Mouse (Mus musculus): ENCODE measurements around the gene Fgfr2. TPM values are rescaled to one million over a fixed set of nuclear protein-coding genes. Genes with fewer than 3 reads are reported as not detected.

The Fgfr2 gene
- polyA plus RNA-seq, 1 experiment from 2014 or later = 47.9 TPM

GRCm38 (mm10) chr7:130634259-130634871, 2488.8 kb downstream of the Fgfr2 start:
- Histone ChIP-seq H3K9ac (no peak overlapping the region), H3K4me2 (no peak overlapping the region), H3K9me3 (replicated peaks) (no peaks in the 10 kb centered on the region), H3K27ac (no peak overlapping the region), H3K4me3 (no peak overlapping the region), H3K36me3 (ENCODE audit: poor library complexity, severe bottlenecking) (no peaks in the 10 kb centered on the region), H3K4me1 (peaks cover 8% of the 10 kb centered on the region), H3K27me3 (no peaks in the 10 kb centered on the region)
- WGBS = 95% methylated on average over 4 of the region's 4 CpGs
- no peak for ATAC-seq

GRCm38 (mm10) chr7:130632379-130632732, 2490.8 kb downstream of the Fgfr2 start:
- Histone ChIP-seq H3K27ac (no peak overlapping the region), H3K4me2 (no peak overlapping the region), H3K9me3 (replicated peaks) (no peaks in the 10 kb centered on the region), H3K27me3 (no peaks in the 10 kb centered on the region), H3K4me3 (no peak overlapping the region), H3K4me1 (peaks cover 8% of the 10 kb centered on the region), H3K9ac (no peak overlapping the region), H3K36me3 (ENCODE audit: poor library complexity, severe bottlenecking) (no peaks in the 10 kb centered on the region)
- no peak for ATAC-seq
- 97% methylated on average over 5 of the region's 5 CpGs for WGBS

- 56% methylated on average over 22 of the region's 22 CpGs for WGBS
- H3K27ac ChIP-seq = no peak overlapping the region
These were observed 2491.4 kb downstream of the Fgfr2 start for GRCm38 (mm10) chr7:130631553-130632378.

GRCm38 (mm10) chr7:130630956-130631355, 2492.2 kb downstream of the Fgfr2 start:
- Histone ChIP-seq H3K27me3 (peaks cover 4% of the 10 kb centered on the region; the same call in 1 of the 2 replicates), H3K36me3 (ENCODE audit: poor library complexity, severe bottlenecking) (no peaks in the 10 kb centered on the region), H3K9ac (no peak overlapping the region), H3K4me2 (no peak overlapping the region), H3K9me3 (replicated peaks) (no peaks in the 10 kb centered on the region), H3K27ac (no peak overlapping the region), H3K4me1 (peaks cover 8% of the 10 kb centered on the region), H3K4me3 (no peak overlapping the region)
- no peak for ATAC-seq
- 93% methylated on average over 3 of the region's 3 CpGs for WGBS

More at GRCm38 (mm10) chr7:130631553-130632378, 2491.4 kb downstream of the Fgfr2 start:
- Histone ChIP-seq H3K9ac (no peak overlapping the region), H3K27me3 (no peaks in the 10 kb centered on the region), H3K4me3 (no peak overlapping the region), H3K9me3 (replicated peaks) (no peaks in the 10 kb centered on the region), H3K4me2 (no peak overlapping the region), H3K36me3 (ENCODE audit: poor library complexity, severe bottlenecking) (no peaks in the 10 kb centered on the region), H3K4me1 (peaks cover 8% of the 10 kb centered on the region)
- ATAC-seq = no peak

- WGBS = 93% methylated on average over 7 of the region's 7 CpGs
- H3K36me3 ChIP-seq (ENCODE audit: poor library complexity, severe bottlenecking) = no peaks in the 10 kb centered on the region
These were observed 2493.2 kb downstream of the Fgfr2 start for GRCm38 (mm10) chr7:130629999-130630398.

GRCm38 (mm10) chr7:130628601-130629000, 2494.5 kb downstream of the Fgfr2 start:
- H3K4me3 ChIP-seq = no peak overlapping the region
- no peaks in the 10 kb centered on the region for H3K9me3 ChIP-seq (replicated peaks)
- no peak overlapping the region for H3K4me2 ChIP-seq
- no peak overlapping the region for H3K9ac ChIP-seq
- ATAC-seq = no peak
- H3K27ac ChIP-seq = no peak overlapping the region
- H3K27me3 ChIP-seq = peaks cover 4% of the 10 kb centered on the region; the same call in 1 of the 2 replicates
- no peaks in the 10 kb centered on the region for H3K36me3 ChIP-seq (ENCODE audit: poor library complexity, severe bottlenecking)
- WGBS = 50% methylated on average over 1 of the region's 1 CpGs
- peaks cover 8% of the 10 kb centered on the region for H3K4me1 ChIP-seq

More at GRCm38 (mm10) chr7:130629999-130630398, 2493.2 kb downstream of the Fgfr2 start:
- Histone ChIP-seq H3K9ac (no peak overlapping the region), H3K27ac (no peak overlapping the region), H3K4me1 (peaks cover 8% of the 10 kb centered on the region), H3K27me3 (peaks cover 4% of the 10 kb centered on the region; the same call in 1 of the 2 replicates), H3K4me3 (no peak overlapping the region), H3K9me3 (replicated peaks) (no peaks in the 10 kb centered on the region), H3K4me2 (no peak overlapping the region)
- ATAC-seq = no peak

GRCm38 (mm10) chr7:130625361-130625760, 2497.8 kb downstream of the Fgfr2 start:
- no peaks in the 10 kb centered on the region for H3K4me1 ChIP-seq
- H3K9ac ChIP-seq = no peak overlapping the region
- 90% methylated on average over 7 of the region's 7 CpGs for WGBS
- H3K9me3 ChIP-seq (replicated peaks) = no peaks in the 10 kb centered on the region
- no peaks in the 10 kb centered on the region for H3K36me3 ChIP-seq (ENCODE audit: poor library complexity, severe bottlenecking)
- peaks cover 4% of the 10 kb centered on the region; the same call in 1 of the 2 replicates for H3K27me3 ChIP-seq
- H3K4me2 ChIP-seq = no peak overlapping the region
- H3K27ac ChIP-seq = no peak overlapping the region
- H3K4me3 ChIP-seq = no peak overlapping the region
- ATAC-seq = no peak

- no peak overlapping the region for H3K27ac ChIP-seq
- no peak for ATAC-seq
- H3K36me3 ChIP-seq (ENCODE audit: poor library complexity, severe bottlenecking) = no peaks in the 10 kb centered on the region
- H3K4me1 ChIP-seq = no peaks in the 10 kb centered on the region
- WGBS = 92% methylated on average over 9 of the region's 9 CpGs
- H3K9ac ChIP-seq = no peak overlapping the region
- H3K9me3 ChIP-seq (replicated peaks) = no peaks in the 10 kb centered on the region
- peaks cover 4% of the 10 kb centered on the region; the same call in 1 of the 2 replicates for H3K27me3 ChIP-seq
- no peak overlapping the region for H3K4me3 ChIP-seq
- no peak overlapping the region for H3K4me2 ChIP-seq
These were observed 2498.9 kb downstream of the Fgfr2 start for GRCm38 (mm10) chr7:130624299-130624698.

- no peak overlapping the region for H3K4me3 ChIP-seq
- no peaks in the 10 kb centered on the region for H3K4me1 ChIP-seq
- no peak overlapping the region for H3K9ac ChIP-seq
- 95% methylated on average over 4 of the region's 4 CpGs for WGBS
- H3K4me2 ChIP-seq = no peak overlapping the region
- H3K27me3 ChIP-seq = peaks cover 4% of the 10 kb centered on the region; the same call in 1 of the 2 replicates
- no peaks in the 10 kb centered on the region for H3K9me3 ChIP-seq (replicated peaks)
- H3K27ac ChIP-seq = no peak overlapping the region
- no peaks in the 10 kb centered on the region for H3K36me3 ChIP-seq (ENCODE audit: poor library complexity, severe bottlenecking)
- ATAC-seq = no peak
These were observed 2500.8 kb downstream of the Fgfr2 start for GRCm38 (mm10) chr7:130622359-130622758.

- no peak for ATAC-seq
- Histone ChIP-seq H3K27me3 (peaks cover 4% of the 10 kb centered on the region; the same call in 1 of the 2 replicates), H3K9ac (no peak overlapping the region), H3K36me3 (ENCODE audit: poor library complexity, severe bottlenecking) (no peaks in the 10 kb centered on the region), H3K4me2 (no peak overlapping the region), H3K9me3 (replicated peaks) (no peaks in the 10 kb centered on the region), H3K4me3 (no peak overlapping the region), H3K27ac (no peak overlapping the region), H3K4me1 (no peaks in the 10 kb centered on the region)
- 65% methylated on average over 3 of the region's 3 CpGs for WGBS
These were observed 2501.2 kb downstream of the Fgfr2 start for GRCm38 (mm10) chr7:130621953-130622352.

GRCm38 (mm10) chr7:130621068-130621467, 2502.1 kb downstream of the Fgfr2 start:
- Histone ChIP-seq H3K27me3 (peaks cover under 1% of the 10 kb centered on the region; the same call in 1 of the 2 replicates), H3K36me3 (ENCODE audit: poor library complexity, severe bottlenecking) (no peaks in the 10 kb centered on the region), H3K4me2 (no peak overlapping the region), H3K9me3 (replicated peaks) (no peaks in the 10 kb centered on the region), H3K27ac (no peak overlapping the region), H3K4me1 (no peaks in the 10 kb centered on the region), H3K4me3 (no peak overlapping the region), H3K9ac (no peak overlapping the region)
- WGBS = 94% methylated on average over 2 of the region's 2 CpGs
- ATAC-seq = no peak

GRCm38 (mm10) chr7:130617591-130617990, 2505.6 kb downstream of the Fgfr2 start:
- Histone ChIP-seq H3K27ac (no peak overlapping the region), H3K27me3 (no peaks in the 10 kb centered on the region), H3K4me1 (no peaks in the 10 kb centered on the region), H3K36me3 (ENCODE audit: poor library complexity, severe bottlenecking) (no peaks in the 10 kb centered on the region), H3K9ac (no peak overlapping the region), H3K4me3 (no peak overlapping the region), H3K4me2 (no peak overlapping the region), H3K9me3 (replicated peaks) (no peaks in the 10 kb centered on the region)
- no peak for ATAC-seq
- WGBS = 90% methylated on average over 3 of the region's 3 CpGs

All from forebrain, embryonic 13.5 days (tissue).